Mouse (Mus musculus) erythroblast, adult 5-6 weeks (primary cell): ENCODE data around the gene Krtcap2. TPM values are rescaled to one million over a fixed set of nuclear protein-coding genes. Genes with fewer than 3 reads are reported as not detected.
A peak's percentile ranks its signal among the peaks of the same experiment; 100 is the strongest.

Experiments
- ATAC-seq: replicated peaks from 2 replicates; pipeline ENCODE4 v1.8.0; 2016; ENCODE audit warnings: moderate number of reproducible peaks, mild to moderate bottlenecking, moderate TSS enrichment, inconsistent platforms; ENCODE audit not compliant: poor library complexity, low FRiP score, severe bottlenecking
- total RNA-seq, 2 experiments: library from RNA; stranded (forward) in 1 of 2; stranded (reverse) in 1 of 2; fragments of 150-400 nt in 1 of 2; fragments of 200-764, 138-1000 nt in 1 of 2; gene quantifications; 2 replicates each; pipeline versions ENCODE4 v1.2.3 to v1.2.4; 2015 to 2017; ENCODE audit warnings: low replicate concordance in 2 of 2

Gene Krtcap2
- total RNA-seq, 2 experiments from 2014 or later = 31.8 to 49.8 TPM

GRCm38 (mm10) chr3:89279153-89279890 lies 33.6 kb downstream of the Krtcap2 start:
- ATAC-seq = no peak

DNA sequence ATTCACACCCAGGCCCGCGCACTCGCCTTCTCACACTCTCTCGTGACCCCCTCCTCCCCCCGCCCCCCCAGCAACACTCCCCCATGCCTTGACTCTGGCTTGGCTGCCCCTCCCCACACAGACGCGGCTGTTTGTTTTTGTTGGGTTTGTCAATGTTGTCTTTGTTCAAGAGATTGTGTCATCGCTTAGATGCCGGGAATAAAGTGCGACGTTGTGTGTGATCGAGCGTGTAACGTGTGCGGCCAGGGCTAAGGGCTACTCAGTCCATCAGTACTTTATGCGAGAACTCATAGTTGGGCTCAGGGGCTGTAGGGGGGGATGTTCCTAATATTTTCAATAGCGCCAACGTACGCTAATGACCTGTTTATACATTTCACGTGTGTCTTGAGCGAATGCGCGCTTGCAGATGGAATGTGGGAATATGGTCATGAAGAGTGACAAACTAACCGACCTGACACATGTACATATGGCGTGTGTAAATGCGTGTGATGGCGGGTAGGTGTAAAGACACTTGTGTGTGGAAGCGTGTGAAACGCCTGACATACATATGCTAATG lies 34.4 kb downstream of the Krtcap2 start:
- no peak for ATAC-seq

GRCm38 (mm10) chr3:89280606-89281511 lies 35.1 kb downstream of the Krtcap2 start, which contains the start of gene Efna1:
Gene Efna1 (minus strand): TSS chr3:89281142.
- no peak for ATAC-seq

- ATAC-seq = 0 out of 2 replicates have a peak, but pooled peaks have one; percentile 48
These were observed 36.0 kb downstream of the Krtcap2 start for GRCm38 (mm10) chr3:89281579-89282290.

GRCm38 (mm10) chr3:89282291-89282643 lies 36.5 kb downstream of the Krtcap2 start:
- ATAC-seq = no peak

DNA sequence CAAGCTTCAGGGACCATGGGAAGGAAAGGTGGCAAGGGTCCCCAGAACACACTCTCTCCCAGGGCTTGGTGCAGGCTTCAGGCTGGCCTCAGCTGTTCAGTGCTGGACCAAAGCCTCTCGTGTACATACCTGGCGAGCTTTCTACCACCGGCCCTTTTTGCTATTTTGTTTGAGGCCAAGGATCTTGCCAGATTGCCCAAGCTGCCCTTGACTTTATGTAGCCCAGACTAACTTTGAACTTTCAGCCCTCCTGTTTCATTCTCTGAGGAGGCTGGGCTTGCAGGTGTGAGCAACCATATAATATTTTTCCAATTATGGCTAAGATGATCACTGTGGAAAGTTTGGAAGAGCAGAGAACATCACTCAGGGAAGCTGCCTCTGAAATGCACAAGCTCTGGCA lies 38.5 kb downstream of the Krtcap2 start:
- ATAC-seq = no peak

- no peak for ATAC-seq
These were observed 39.8 kb downstream of the Krtcap2 start for GRCm38 (mm10) chr3:89285526-89285925.

DNA sequence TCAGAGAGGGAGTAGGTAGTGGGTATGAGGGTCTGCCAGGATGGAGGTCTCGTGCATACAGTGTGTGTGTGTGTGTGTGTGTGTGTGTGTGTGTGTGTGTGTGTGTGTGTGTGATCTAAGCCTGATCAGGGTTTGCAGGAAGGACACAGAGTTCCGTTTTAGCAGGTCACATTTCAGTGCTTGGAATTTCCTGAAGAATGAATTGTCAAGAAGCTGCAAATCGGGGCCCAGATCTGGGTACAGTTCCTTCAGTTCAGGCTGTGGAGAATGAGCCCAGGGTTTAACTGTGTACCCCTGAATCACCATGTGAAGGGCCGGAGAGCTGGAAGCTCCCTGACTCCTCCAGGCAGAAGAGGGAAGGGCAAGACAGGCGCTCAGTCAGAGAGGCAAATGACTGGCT lies 41.5 kb downstream of the Krtcap2 start:
- no peak for ATAC-seq

GRCm38 (mm10) chr3:89288503-89288928 lies 42.8 kb downstream of the Krtcap2 start:
- ATAC-seq = no peak

GRCm38 (mm10) chr3:89291874-89292273 lies 46.1 kb downstream of the Krtcap2 start:
- no peak for ATAC-seq

DNA sequence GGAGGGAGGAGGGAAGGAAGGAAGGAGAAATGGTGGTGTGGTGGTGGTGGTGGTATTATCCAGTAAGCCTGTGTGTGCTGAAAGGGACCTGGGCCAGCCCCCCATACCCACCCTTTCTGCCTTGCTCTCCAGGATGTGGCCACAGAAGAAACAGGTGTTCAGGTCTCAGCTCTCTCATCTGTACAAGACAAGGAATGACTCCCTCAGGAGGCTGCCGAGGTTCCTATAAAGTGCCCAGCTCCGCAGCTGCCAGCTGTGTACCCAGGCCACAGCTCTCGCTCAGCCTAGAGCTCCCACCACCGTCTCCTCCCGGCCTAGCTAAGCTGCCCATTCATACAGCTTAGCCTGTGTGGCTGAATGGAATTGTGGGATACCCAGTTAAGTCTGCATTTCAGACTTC lies 46.5 kb downstream of the Krtcap2 start:
- no peak for ATAC-seq

- ATAC-seq = no peak
These were observed 47.6 kb downstream of the Krtcap2 start for GRCm38 (mm10) chr3:89293247-89293918.

GRCm38 (mm10) chr3:89294195-89294594 lies 48.4 kb downstream of the Krtcap2 start:
- no peak for ATAC-seq

DNA sequence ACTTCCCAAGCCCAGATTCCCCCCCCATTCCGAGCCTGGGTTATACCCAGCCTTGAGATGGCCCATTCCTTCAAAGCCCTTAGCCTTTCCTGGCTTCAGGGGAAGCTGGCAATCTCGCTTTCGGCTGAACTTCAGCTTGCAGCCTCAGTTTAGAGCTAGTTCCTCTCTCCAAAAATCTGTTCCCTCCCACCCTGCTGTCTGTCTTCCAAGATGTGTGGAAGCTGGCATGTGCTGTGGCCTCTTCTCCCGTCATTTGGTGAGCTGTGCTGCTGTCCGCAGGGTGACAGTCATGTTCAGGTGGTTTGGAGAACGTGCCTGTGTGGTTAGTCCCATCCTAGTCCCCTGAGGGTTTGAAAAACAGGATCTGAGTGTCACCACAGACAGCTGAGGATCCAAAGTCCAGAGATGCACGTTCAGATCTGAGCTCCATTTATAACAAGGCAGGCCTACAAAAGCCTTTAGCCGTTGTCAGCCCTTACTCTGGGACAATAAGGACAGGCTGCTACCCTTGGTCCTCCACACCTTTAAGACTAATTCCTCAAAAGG lies 50.0 kb downstream of the Krtcap2 start:
- no peak for ATAC-seq

GRCm38 (mm10) chr3:89296761-89297396 lies 51.1 kb downstream of the Krtcap2 start:
- ATAC-seq = no peak

DNA sequence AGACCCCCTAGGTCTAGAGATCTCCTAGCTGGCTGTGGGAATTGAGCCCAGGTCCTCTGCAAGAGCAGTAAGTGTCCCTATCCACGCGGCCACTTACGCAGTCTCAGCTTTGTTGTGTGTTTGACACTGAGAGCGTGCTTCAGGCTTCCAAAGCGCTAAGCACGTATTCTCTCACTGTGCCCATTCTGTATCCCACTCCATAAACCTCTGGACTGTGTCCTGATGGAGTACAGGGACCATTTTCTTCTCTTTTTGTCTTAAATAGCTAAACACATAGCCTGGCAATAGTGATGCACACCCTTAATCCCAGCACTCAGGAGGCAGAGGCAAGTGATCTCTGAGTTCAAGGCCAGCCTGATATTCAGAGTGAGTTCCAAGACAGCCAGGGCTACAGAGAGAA lies 53.1 kb downstream of the Krtcap2 start:
- ATAC-seq = no peak

- no peak for ATAC-seq
These were observed 53.7 kb downstream of the Krtcap2 start for GRCm38 (mm10) chr3:89299499-89299898.
